Mouse (Mus musculus) T-helper 2 cell (primary cell): Measurements from ENCODE around the gene Coro1c.

Experiments
- in situ Hi-C: fragments of 300-600 bp; cut with MboI, MseI; formaldehyde crosslinking; loops from one replicate; pipeline ENCODE4 v1.15.1; 2025; ENCODE audit warnings: high pct_unique_total_duplicates

The Coro1c gene

GRCm38 (mm10) chr5:113908592-113909441 is at the start of gene Coro1c:
Coro1c (minus strand) TSS chr5:113908758.
- in situ Hi-C loops: no loop called here

DNA sequence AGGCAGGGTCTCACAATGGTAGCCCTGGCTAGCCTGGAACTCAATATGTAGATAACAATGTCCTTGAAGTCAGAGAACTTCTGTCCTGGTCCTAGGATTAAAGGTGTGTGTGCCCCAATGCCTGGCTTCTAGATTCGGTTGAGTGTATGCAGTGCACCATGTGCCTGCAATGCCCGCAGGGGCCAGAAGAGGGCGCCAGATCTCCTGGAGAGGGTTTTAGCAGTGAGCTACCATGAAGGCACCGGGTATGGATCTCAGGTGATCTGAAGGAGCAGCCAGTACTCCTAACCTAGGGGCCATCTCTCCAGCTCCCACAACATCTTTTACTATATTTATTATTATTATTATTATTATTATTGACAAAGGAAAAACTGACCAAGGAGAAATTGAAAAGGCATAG is 48.0 kb upstream of the Coro1c start:
- in situ Hi-C loops: no loop called here

GRCm38 (mm10) chr5:113955691-113956090 is 47.1 kb upstream of the Coro1c start:
- in situ Hi-C loops: no loop called here

DNA sequence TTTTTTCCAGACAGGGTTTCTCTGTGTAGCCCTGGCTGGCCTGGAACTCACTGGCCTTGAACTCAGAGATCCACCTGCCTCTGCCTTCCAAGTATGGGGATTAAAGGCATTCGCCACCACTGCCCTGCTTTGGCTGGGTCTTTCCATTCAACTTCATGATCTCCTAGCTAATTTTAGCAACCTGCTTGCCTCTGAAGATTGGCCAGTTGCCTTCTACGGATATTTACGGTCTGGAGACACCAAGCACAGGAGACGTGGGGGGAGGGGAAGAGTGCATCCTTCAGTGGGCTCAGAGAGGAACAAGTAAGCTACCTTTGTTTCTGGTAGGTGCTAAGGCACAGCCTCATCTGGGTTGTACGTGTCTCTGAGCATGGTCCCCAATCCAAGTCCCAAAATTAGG is 46.7 kb upstream of the Coro1c start:
- in situ Hi-C loops: no loop called here

GRCm38 (mm10) chr5:113954421-113954820 is 45.9 kb upstream of the Coro1c start:
- in situ Hi-C loops: loop anchor here (5.0 kb wide), 1 partner anchor 93 kb away; no protein-coding TSS in a partner anchor

- in situ Hi-C loops: loop anchor here (5.0 kb wide), 1 partner anchor 95 kb away; no protein-coding TSS in a partner anchor
Measured at GRCm38 (mm10) chr5:113952519-113952918, 44.0 kb upstream of the Coro1c start.

DNA sequence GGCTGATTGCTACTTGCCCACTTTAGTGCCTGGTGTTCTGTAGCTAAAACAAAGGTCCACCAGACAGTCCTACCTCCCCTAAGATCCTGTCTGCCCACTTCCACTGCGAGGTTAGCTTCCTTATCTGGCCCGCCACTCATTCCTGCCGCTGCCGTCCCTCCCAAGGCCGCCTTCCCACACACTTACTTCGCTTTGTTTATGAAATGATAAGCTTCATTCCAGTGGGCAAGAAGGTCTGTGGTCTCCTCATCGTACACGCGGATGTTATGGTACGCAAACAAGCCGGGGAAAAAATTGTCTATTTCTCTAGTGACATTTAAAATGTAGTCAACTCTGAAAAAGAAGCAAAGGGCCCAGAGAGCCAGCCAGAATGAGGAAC is 43.1 kb upstream of the Coro1c start:
- in situ Hi-C loops: loop anchor here (5.0 kb wide), 1 partner anchor 96 kb away; no protein-coding TSS in a partner anchor

DNA sequence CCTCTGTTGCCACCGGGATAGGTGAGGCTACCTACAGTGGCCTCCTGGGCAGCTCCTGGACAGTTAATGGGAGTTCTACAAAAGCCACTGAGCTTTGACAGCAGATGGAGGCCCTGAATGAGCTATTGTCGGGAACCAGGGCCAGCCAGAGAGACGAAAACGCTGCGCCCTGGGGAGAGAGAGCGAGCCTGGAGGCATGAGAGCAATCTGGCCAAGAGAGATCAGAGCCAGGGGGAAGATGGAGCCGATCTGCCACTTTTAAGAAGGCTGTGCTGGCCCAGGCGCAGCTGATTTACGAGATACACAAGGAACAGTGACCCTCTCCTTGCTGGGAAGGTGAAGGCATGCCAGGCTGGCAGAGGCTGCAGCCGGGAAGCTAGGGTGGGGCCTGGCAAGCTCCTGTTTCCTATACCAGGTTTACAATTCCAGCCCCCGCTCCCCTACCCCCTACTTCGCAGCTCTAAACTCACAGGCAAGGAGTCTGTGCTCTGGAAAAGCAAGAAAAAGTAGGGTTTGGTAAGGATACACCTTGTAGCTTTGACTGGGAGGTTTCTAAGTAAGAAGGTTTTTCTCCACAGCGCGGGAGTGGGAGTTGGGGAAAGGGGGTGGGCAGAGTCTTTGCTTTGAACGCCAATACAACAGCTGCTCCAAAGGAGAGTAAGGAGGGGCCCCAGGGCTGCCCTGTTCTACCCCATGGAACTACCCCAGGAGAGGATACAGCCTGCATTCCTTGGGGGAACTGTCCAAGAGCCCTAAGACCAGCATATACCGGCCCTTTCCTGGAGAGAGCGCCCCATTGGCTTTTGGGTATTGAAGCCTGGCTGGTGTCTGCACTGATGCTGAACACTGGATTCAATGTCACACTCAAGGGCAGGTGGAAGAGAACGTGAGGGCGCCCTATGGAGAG is 42.5 kb upstream of the Coro1c start:
- in situ Hi-C loops: loop anchor here (5.0 kb wide), 1 partner anchor 96 kb away; no protein-coding TSS in a partner anchor

- in situ Hi-C loops: loop anchor here (5.0 kb wide), 1 partner anchor 97 kb away; no protein-coding TSS in a partner anchor
Measured at GRCm38 (mm10) chr5:113950133-113950532, 41.6 kb upstream of the Coro1c start.

DNA sequence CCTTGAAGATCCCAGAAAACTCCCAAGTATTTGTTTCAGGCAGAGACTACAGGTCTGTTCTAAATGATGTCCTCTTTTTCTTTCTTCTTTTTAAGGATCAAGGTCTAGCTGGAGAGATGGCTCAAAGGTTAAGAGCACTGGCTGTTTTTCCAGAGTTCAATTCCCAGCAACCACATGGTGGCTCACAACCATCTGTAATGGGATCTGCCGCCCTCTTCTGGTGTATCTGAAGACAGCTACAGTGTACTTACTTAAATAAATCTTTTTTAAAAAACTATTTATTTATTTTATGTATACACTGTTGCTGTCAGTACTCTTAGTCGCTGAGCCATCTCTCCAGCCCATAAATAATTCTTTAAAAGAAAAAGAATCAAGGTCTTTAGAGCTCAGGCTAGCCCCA is 38.7 kb upstream of the Coro1c start:
- in situ Hi-C loops: no loop called here

GRCm38 (mm10) chr5:113945126-113945525 is 36.6 kb upstream of the Coro1c start:
- in situ Hi-C loops: no loop called here

- in situ Hi-C loops: loop anchor here (5.0 kb wide), 1 partner anchor 81 kb away; no protein-coding TSS in a partner anchor
Measured at GRCm38 (mm10) chr5:113943328-113943727, 34.8 kb upstream of the Coro1c start.

- in situ Hi-C loops: loop anchor here (5.0 kb wide), 1 partner anchor 80 kb away; no protein-coding TSS in a partner anchor
Measured at GRCm38 (mm10) chr5:113942580-113942979, 34.0 kb upstream of the Coro1c start.

DNA sequence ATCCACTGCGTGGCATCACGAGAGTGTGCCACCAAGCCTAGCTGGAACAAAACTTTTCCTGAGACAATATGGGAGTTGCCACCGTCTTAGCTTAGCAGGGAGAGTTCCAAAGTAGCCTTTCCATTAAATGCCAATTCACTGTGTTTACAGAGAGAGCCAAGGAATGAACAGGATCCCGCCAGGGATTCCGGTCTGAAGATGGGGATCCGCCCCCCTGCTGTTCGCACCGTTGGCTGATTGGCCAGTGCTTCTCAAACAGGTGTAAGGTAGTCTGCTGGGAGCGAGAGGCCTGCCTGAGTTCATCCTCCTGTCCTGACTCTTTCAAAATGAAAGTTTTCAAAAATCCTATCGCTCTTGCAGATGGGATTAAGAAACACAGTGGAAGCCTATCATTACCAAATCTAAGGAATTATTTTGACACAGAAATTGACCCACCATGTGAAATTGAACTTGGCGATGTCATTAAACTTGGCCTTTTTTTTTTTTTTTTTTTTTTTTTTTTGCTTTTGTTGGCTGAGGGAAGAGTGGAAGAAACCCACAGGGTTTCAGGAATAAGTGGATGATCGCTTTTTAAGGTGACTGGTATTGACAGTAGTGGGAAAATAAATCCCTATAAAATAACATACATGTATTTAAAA is 30.8 kb upstream of the Coro1c start:
- in situ Hi-C loops: no loop called here

DNA sequence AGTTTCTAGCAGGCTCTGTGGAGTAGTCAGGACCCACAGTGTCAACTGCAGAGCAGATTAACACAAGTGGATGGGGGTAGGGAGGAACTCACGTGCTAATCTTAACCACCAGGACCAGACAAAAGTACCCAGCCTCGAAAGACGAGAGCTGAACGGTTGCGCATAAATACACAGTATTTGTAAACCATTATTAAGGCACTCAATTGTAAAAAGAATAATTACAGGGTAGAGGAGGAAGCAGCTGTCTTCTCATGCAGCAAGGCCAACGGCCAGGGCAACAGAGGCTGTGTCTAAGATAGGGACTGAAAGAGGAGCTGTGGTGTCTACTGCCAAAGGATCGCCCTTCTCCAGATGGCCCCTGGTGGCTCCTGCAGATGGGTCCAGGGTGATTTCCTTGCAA is 29.1 kb upstream of the Coro1c start:
- in situ Hi-C loops: no loop called here

GRCm38 (mm10) chr5:113933889-113934288 is 25.3 kb upstream of the Coro1c start:
- in situ Hi-C loops: no loop called here

DNA sequence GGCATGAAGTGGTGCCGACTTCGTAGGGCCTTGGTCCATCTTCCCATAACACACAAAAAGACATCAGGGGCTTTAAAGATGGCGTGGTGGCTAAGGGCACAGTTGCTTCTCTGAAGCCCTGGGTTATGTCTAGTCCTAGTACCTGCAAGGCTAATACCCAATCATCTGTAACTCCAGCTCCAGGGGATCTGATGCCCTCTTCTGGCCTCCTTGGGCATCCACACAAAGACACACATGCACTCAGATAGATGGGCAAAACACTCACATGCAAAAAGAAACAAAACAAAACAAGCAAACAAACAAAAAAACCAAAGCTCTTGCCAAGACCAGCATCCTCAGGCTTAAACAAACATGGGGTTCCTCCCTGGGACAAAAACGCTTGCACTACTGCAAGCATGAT is 24.9 kb upstream of the Coro1c start:
- in situ Hi-C loops: no loop called here

DNA sequence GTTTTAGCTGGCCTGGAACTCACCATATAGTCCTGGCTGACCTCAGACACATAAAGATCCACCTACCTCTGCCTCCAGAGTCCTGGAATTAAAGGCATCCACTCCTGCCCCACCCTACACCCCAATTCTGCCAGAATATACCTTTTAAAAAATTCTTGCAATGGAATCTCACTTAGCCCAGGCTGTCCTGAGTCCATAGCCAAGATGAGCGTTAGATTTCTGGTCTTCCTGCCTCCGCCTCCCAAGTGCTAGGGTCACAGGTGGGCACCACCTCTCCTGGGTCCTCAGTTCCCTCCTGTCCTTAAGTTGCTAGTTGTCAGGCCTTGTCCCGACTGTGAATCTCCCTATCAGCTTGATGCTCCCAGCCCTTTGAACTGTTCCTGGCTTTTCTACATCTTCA is 23.8 kb upstream of the Coro1c start:
- in situ Hi-C loops: no loop called here

DNA sequence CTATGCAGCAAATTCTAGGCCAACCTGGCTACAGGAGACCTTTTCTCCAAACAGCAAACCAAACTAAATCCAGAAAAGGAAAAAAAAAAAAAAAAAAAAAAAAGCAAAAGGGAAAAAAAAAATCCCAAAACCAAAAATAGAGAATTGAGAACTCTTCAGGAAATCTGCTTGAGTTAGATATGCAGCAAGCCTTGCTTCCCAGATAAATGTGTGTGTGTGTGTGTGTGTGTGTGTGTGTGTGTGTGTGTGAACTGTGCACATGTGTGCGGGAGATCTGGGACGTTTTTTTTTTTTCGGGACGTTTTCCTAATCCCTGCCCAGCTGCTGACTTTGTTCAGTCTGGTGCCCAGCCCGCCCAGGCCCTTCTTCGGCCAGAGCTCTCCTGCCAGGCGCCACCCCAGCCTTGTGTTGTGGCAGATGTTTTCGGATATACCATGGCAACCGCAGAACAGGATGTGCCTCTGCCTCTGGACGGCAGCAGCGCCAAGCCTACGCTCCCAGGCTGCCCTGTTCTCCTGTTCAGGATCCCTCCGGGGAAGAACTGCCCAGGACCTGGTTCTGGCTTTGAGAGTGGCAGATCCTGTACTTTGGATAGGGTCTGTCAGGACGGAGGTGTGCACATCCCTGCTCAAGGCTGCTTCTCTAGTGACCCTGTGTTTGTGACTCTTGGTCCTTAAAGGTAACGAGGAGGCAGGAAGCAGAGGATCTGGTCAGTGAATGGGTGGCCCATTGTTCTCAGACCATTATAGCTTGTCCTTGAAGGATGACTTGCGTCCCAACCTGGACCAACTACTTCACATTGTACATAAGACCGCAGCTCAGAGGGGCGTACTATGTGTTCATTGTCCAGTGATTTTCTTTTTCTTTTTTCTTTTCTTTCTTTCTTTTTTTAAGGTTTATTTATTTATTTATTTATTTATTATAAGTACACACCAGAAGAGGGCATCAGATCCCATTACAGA is 22.4 kb upstream of the Coro1c start:
- in situ Hi-C loops: no loop called here

DNA sequence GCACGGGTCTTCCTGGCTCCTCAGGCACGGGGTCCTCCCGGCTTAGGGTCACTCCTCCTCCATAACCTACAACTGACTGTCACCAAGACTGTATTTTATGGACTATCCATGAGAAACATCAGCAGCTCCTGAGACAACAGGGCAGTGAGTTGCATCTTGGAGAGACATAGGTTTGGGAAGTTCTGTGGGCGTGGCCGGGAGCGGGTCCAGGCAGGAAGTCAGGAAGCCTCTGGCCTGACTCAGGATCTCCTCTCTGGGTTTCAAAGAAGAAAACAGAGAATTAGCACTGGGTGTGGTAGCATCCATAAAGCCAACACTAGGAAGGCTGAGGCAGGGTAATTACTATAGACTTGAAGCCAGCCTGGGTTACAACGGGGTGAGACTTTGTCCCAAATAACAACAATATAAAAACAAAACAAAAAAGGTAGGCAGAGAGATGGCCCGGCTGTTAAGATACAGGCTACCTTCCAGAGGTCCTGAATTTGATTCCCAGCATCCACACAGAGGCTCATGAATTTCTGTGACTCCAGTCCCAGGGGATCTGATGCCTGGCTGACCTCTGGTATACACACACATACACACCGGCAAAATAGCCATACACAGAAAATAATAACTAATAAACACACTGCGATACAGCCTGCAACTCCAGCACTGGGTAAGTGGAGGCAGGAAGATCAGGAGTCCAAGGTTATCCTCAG is 21.5 kb upstream of the Coro1c start:
- in situ Hi-C loops: no loop called here
